Mouse (Mus musculus) small intestine, adult 2 months (tissue): ENCODE measurements around the gene Mrpl44.

Experiments used
- CTCF ChIP-seq: fragments of 200-500 bp; IDR thresholded peaks from 2 replicates; pipeline ENCODE4 v1.5.1; 2012; ENCODE audit warnings: low read depth, mild to moderate bottlenecking, control low read depth, inconsistent platforms, low read length, moderate library complexity, mixed read lengths; ENCODE audit not compliant: insufficient replicate concordance, insufficient read length; ENCODE audit errors: extremely low read depth
- POLR2A ChIP-seq: fragments of 200-500 bp; IDR thresholded peaks from 2 replicates; pipeline ENCODE4 v1.6.1; 2012; ENCODE audit warnings: low read depth, mild to moderate bottlenecking, control low read depth, inconsistent platforms, low read length, moderate library complexity

GRCm38 (mm10) chr1:79752015-79752695 lies 23.7 kb upstream of the Mrpl44 start:
- TF ChIP-seq CTCF (no peak), POLR2A (no peak)
